ENCODE assay signal across 11 mouse cellular contexts in genomic region chr14:72752893-72753292, GRCm38 (mm10).
"Had no signal": no experiment of that assay in that cellular context is flagged by ENCODE, and none has a peak within 500 bp of the region (broad histone marks: within the 10 kb centered on the region; RNA-seq: fewer than 3 reads in every experiment).

No protein-coding gene starts in this region.

- ATAC-seq: lung, postnatal 0 days; midbrain, embryonic 16.5 days had no signal

- H3K4me3 ChIP-seq: kidney, embryonic 15.5 days; left cerebral cortex, adult 2 months; limb, embryonic 10.5 days; liver, embryonic 15.5 days; midbrain, embryonic 10.5 days had no signal

- H3K9me3 ChIP-seq: kidney, embryonic 15.5 days; limb, embryonic 10.5 days; liver, embryonic 15.5 days; midbrain, embryonic 10.5 days had no signal

- H3K36me3 ChIP-seq: kidney, embryonic 15.5 days; limb, embryonic 10.5 days; liver, embryonic 15.5 days; midbrain, embryonic 10.5 days had no signal

- H3K27ac ChIP-seq: kidney, embryonic 15.5 days; left cerebral cortex, adult 2 months; limb, embryonic 10.5 days; liver, embryonic 15.5 days; midbrain, embryonic 10.5 days had no signal

- H3K27me3 ChIP-seq: kidney, embryonic 15.5 days; liver, embryonic 15.5 days had no signal

- H3K4me1 ChIP-seq: kidney, embryonic 15.5 days; limb, embryonic 10.5 days; liver, embryonic 15.5 days; midbrain, embryonic 10.5 days had no signal

- DNase-seq: lung, adult 2 months; lung, postnatal 4 days; right cerebral cortex, postnatal 14 days; thymus, postnatal 4 days had no signal
